In genomic region chr14:67142556-67143250, GRCm38 (mm10) we compare ENCODE assay signal across 10 mouse cellular contexts.
DNase-seq lines count a peak whose midpoint lies in the region; ATAC-seq and TF ChIP-seq lines count a peak whose summit lies in the region.
"Had no signal": no experiment of that assay in that cellular context is flagged by ENCODE, and none has a peak within 500 bp of the region (broad histone marks: within the 10 kb centered on the region; RNA-seq: fewer than 3 reads in every experiment).

No protein-coding gene starts in this region.

- 75% methylated on average over 6 of the region's 6 CpGs for WGBS in forebrain, embryonic 13.5 days
- WGBS in forebrain, embryonic 10.5 days = 87% methylated on average over 6 of the region's 6 CpGs
- 81% methylated on average over 6 of the region's 6 CpGs for WGBS in neural tube, embryonic 12.5 days
- 75% methylated on average over 6 of the region's 6 CpGs for WGBS in neural tube, embryonic 15.5 days
- 78% methylated on average over 6 of the region's 6 CpGs for WGBS in olfactory bulb, adult 2 months

- H3K4me1 ChIP-seq in forebrain, embryonic 13.5 days = peaks cover 43% of the 10 kb centered on the region
- H3K4me1 ChIP-seq in forebrain, embryonic 10.5 days = peaks cover 25% of the 10 kb centered on the region
- peaks cover 14% of the 10 kb centered on the region for H3K4me1 ChIP-seq in neural tube, embryonic 12.5 days
- H3K4me1 ChIP-seq in neural tube, embryonic 15.5 days = peaks cover 19% of the 10 kb centered on the region
- H3K4me1 ChIP-seq in olfactory bulb, adult 2 months (ENCODE audit: control insufficient read depth, insufficient read depth, low read length) = peaks cover 12% of the 10 kb centered on the region

- H3K4me2 ChIP-seq in forebrain, embryonic 13.5 days = peak overlapping the region; percentile 33; the same call in 1 of the 2 replicates
- no peak overlapping the region for H3K4me2 ChIP-seq in neural tube, embryonic 12.5 days (replicated peaks)
- H3K4me2 ChIP-seq in neural tube, embryonic 15.5 days = no peak overlapping the region

- no peaks in the 10 kb centered on the region for H3K27me3 ChIP-seq in forebrain, embryonic 13.5 days
- H3K27me3 ChIP-seq in forebrain, embryonic 10.5 days (ENCODE audit: poor library complexity, severe bottlenecking) = peaks cover 20% of the 10 kb centered on the region
- H3K27me3 ChIP-seq in neural tube, embryonic 12.5 days (replicated peaks) = no peaks in the 10 kb centered on the region
- no peaks in the 10 kb centered on the region for H3K27me3 ChIP-seq in neural tube, embryonic 15.5 days (replicated peaks)

- ATAC-seq in forebrain, embryonic 13.5 days = peak; percentile 29; the same call in 1 of the 2 replicates
- 0 out of 2 replicates have a peak, but pooled peaks have one; percentile 50 for ATAC-seq in neural tube, embryonic 12.5 days (ENCODE audit: low FRiP score, low read depth)
- ATAC-seq in neural tube, embryonic 15.5 days (ENCODE audit: low FRiP score) = no peak

- no peak for DNase-seq in forebrain, embryonic 10.5 days (ENCODE audit: extremely low spot score, low spot score)
- peak; percentile 66 to 69 for DNase-seq in cerebellum, postnatal 25 days
- no peak for DNase-seq in thymus, postnatal 0 days (ENCODE audit: low spot score)
- no peak for DNase-seq in spleen, postnatal 14 days (ENCODE audit: low spot score in 2 of 2)
- DNase-seq: lung, adult 18-20 months; thymus, adult 18-20 months had no signal

- H3K4me3 ChIP-seq in forebrain, embryonic 13.5 days = no peak overlapping the region
- H3K4me3 ChIP-seq in forebrain, embryonic 10.5 days = no peak overlapping the region
- H3K4me3 ChIP-seq in neural tube, embryonic 12.5 days = no peak overlapping the region
- H3K4me3 ChIP-seq in neural tube, embryonic 15.5 days (replicated peaks) = no peak overlapping the region
- H3K4me3 ChIP-seq in olfactory bulb, adult 2 months (ENCODE audit: insufficient read depth, low read depth, low read length) = no peak overlapping the region

- TF ChIP-seq CTCF in olfactory bulb, adult 2 months (IDR thresholded peaks at IDR 0.05; ENCODE audit: insufficient read depth, low read depth, low read length) = no peak

- no peaks in the 10 kb centered on the region for H3K9me3 ChIP-seq in forebrain, embryonic 13.5 days (replicated peaks)
- no peaks in the 10 kb centered on the region for H3K9me3 ChIP-seq in forebrain, embryonic 10.5 days
- no peaks in the 10 kb centered on the region for H3K9me3 ChIP-seq in neural tube, embryonic 12.5 days
- H3K9me3 ChIP-seq in neural tube, embryonic 15.5 days (replicated peaks) = no peaks in the 10 kb centered on the region

- TF ChIP-seq POLR2A in olfactory bulb, adult 2 months (IDR thresholded peaks at IDR 0.05; ENCODE audit: insufficient read depth, low read depth, low read length) = no peak

- H3K36me3 ChIP-seq in forebrain, embryonic 13.5 days (ENCODE audit: poor library complexity, severe bottlenecking) = no peaks in the 10 kb centered on the region
- no peaks in the 10 kb centered on the region for H3K36me3 ChIP-seq in forebrain, embryonic 10.5 days (replicated peaks)
- no peaks in the 10 kb centered on the region for H3K36me3 ChIP-seq in neural tube, embryonic 12.5 days
- H3K36me3 ChIP-seq in neural tube, embryonic 15.5 days = no peaks in the 10 kb centered on the region

- H3K27ac ChIP-seq in forebrain, embryonic 13.5 days = peak overlapping the region; percentile 89
- no peak overlapping the region for H3K27ac ChIP-seq in forebrain, embryonic 10.5 days
- no peak overlapping the region for H3K27ac ChIP-seq in neural tube, embryonic 12.5 days
- no peak overlapping the region for H3K27ac ChIP-seq in neural tube, embryonic 15.5 days (replicated peaks)
- H3K27ac ChIP-seq in olfactory bulb, adult 2 months (ENCODE audit: insufficient read depth, low read depth, low read length) = 0 out of 2 replicates have a peak overlapping the region, but pooled peaks have one; percentile 28

- no peak overlapping the region; the same call in 1 of the 2 replicates for H3K9ac ChIP-seq in forebrain, embryonic 13.5 days
- no peak overlapping the region for H3K9ac ChIP-seq in neural tube, embryonic 12.5 days
- no peak overlapping the region for H3K9ac ChIP-seq in neural tube, embryonic 15.5 days (replicated peaks)

Comparison
In these comparisons a context has a peak if more than half of its experiments do, and no peak if none do; other contexts are left out.
1. H3K27ac ChIP-seq: peak in forebrain, embryonic 13.5 days (single experiment) and olfactory bulb, adult 2 months (single experiment); none in forebrain, embryonic 10.5 days (single experiment), neural tube, embryonic 12.5 days (single experiment) and neural tube, embryonic 15.5 days (single experiment).
2. DNase-seq: peak in cerebellum, postnatal 25 days (2 of 2); none in forebrain, embryonic 10.5 days (single experiment), thymus, postnatal 0 days (single experiment) and spleen, postnatal 14 days (0 of 2).